Mouse (Mus musculus) urinary bladder, postnatal 4 days (tissue): Measurements from ENCODE around the gene Igfbpl1.

Experiments
- DNase-seq, 2 experiments: peaks; one replicate each; pipeline ENCODE4 v3.0.0; 2021 to 2022; ENCODE audit warnings: low spot score in 2 of 2

Igfbpl1 gene

GRCm38 (mm10) chr4:45826275-45827040, at the start of gene Igfbpl1:
Gene Igfbpl1, minus strand, starts transcription at chr4:45826923.
- DNase-seq = no peak

- DNase-seq = no peak
Observed at GRCm38 (mm10) chr4:45872147-45872546, 45.4 kb upstream of the Igfbpl1 start.

GRCm38 (mm10) chr4:45869021-45869815, 42.5 kb upstream of the Igfbpl1 start:
- no peak for DNase-seq

GRCm38 (mm10) chr4:45867416-45867815, 40.7 kb upstream of the Igfbpl1 start:
- DNase-seq = no peak

GRCm38 (mm10) chr4:45861160-45861559, 34.4 kb upstream of the Igfbpl1 start:
- no peak for DNase-seq

- DNase-seq = peak; percentile 56 to 79
Observed at GRCm38 (mm10) chr4:45855803-45856424, 29.2 kb upstream of the Igfbpl1 start.

GRCm38 (mm10) chr4:45853496-45854246, 26.9 kb upstream of the Igfbpl1 start:
- DNase-seq = no peak

- DNase-seq = no peak
Observed at GRCm38 (mm10) chr4:45851640-45852051, 24.9 kb upstream of the Igfbpl1 start.

GRCm38 (mm10) chr4:45849419-45849818, 22.7 kb upstream of the Igfbpl1 start:
- DNase-seq = no peak

GRCm38 (mm10) chr4:45848825-45849156, 22.1 kb upstream of the Igfbpl1 start:
- no peak for DNase-seq

- no peak for DNase-seq
Observed at GRCm38 (mm10) chr4:45848109-45848824, 21.5 kb upstream of the Igfbpl1 start, which contains the start of gene Stra6l. Gene Stra6l, plus strand, starts transcription at chr4:45848664.

GRCm38 (mm10) chr4:45846263-45846662, 19.5 kb upstream of the Igfbpl1 start:
- DNase-seq = no peak

GRCm38 (mm10) chr4:45844355-45844754, 17.6 kb upstream of the Igfbpl1 start:
- DNase-seq = no peak

GRCm38 (mm10) chr4:45833461-45833860, 6.7 kb upstream of the Igfbpl1 start:
- DNase-seq = no peak

- DNase-seq = no peak
Observed at GRCm38 (mm10) chr4:45831996-45832395, 5.3 kb upstream of the Igfbpl1 start.

- no peak for DNase-seq
Observed at GRCm38 (mm10) chr4:45829907-45830759, 3.4 kb upstream of the Igfbpl1 start.

- no peak for DNase-seq
Observed at GRCm38 (mm10) chr4:45824761-45825556, 1.8 kb downstream of the Igfbpl1 start.

- no peak for DNase-seq
Observed at GRCm38 (mm10) chr4:45824049-45824760, 2.5 kb downstream of the Igfbpl1 start.
